Mouse (Mus musculus) limb, embryonic 10.5 days (tissue): ENCODE results near the gene BC061237. TPM values are rescaled to one million over a fixed set of nuclear protein-coding genes. Genes with fewer than 3 reads are reported as not detected.
"Not testable (repeated sequence)": the region's sequence is repeated elsewhere in the genome, so short reads cannot be mapped to it uniquely, and the experiment has no call there.

Source experiments
- DNase-seq: peaks from one replicate; pipeline ENCODE4 v3.0.0-alpha.2; 2017; ENCODE audit warnings: low spot score
- H3K27ac ChIP-seq: fragments of 300-500 bp; sonication (generic); 2 replicates; pipeline ENCODE4 v1.5.1; 2016; ENCODE audit warnings: mild to moderate bottlenecking
- H3K27me3 ChIP-seq: fragments of 300-500 bp; sonication (generic); 2 replicates; pipeline ENCODE4 v1.6.1; 2016; ENCODE audit warnings: low read depth, mild to moderate bottlenecking; ENCODE audit not compliant: poor library complexity, severe bottlenecking
- H3K36me3 ChIP-seq: fragments of 300-500 bp; sonication (generic); 2 replicates; pipeline ENCODE4 v1.6.1; 2016; ENCODE audit warnings: mild to moderate bottlenecking, moderate library complexity
- H3K4me1 ChIP-seq: fragments of 300-500 bp; sonication (generic); 2 replicates; pipeline ENCODE4 v1.6.1; 2016
- H3K4me3 ChIP-seq: fragments of 300-500 bp; sonication (generic); 2 replicates; pipeline ENCODE4 v1.5.1; 2016; ENCODE audit warnings: mild to moderate bottlenecking, moderate library complexity
- H3K9me3 ChIP-seq: fragments of 300-500 bp; sonication (generic); replicated peaks from 2 replicates; pipeline ENCODE4 v1.6.1; 2016; ENCODE audit warnings: mild to moderate bottlenecking
- WGBS: fragments of 180-500 bp; shearing (Covaris S2); methylation state at CpG from one replicate; pipeline ENCODE4 v1.1.7; 2016; 5-methylcytosine and 5-hydroxymethylcytosine counted together
- polyA plus RNA-seq: library from polyadenylated mRNA; unstranded; fragments of >200 nt; fragmentation: Nextera tagmentation; extraction: Ambion mirVana; gene quantifications from 2 replicates; pipeline ENCODE4 v1.2.1, GENCODE M21; 2016

Gene BC061237
- not detected in 2 replicates for polyA plus RNA-seq

DNA sequence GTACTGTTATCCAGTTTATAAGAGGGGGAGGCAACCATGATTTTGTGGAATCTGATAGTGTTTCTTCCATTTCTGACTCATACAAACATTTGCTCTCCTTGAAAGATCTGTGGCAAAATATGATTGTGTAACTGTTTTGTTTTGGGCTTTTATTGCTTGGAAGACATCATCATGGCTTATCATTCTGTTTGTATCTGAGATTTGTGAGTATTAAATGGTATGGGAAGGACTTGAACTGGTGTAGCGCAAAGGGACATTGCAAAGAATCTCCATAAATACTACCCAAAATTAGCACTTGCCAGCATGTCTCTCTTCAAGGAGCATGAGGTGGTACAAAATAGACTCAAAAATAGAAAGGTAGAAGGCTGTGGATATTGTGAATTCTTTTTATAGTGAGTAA lies at the start of gene BC061237:
TSS of gene BC061237 (plus strand) at position 301 of the 400 bp plus-strand sequence.
- H3K27me3 ChIP-seq, H3K27ac ChIP-seq, H3K9me3 ChIP-seq, H3K4me1 ChIP-seq, DNase-seq, H3K36me3 ChIP-seq, H3K4me3 ChIP-seq: not testable (repeated sequence)
- 100% methylated on average over 1 of the region's 1 CpGs for WGBS

DNA sequence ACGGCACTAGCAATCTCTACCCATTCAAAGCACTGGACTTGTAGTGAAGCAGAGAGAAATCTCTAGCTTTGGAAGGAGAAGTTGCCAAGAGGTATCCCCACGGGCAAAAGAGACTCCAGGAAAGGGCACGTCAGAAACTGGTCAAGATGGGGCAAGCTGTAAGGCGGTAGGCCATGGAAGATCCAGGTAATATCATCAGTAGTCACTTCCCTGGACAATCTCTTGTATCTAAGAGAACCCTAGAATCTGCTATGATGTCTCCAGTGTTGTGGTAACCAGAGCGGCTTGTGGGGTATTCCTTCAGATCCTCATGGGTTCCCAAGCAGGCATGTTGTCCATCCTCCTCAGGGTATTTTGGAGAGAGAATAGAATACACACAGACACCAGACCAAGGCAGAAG lies 25.7 kb downstream of the BC061237 start, which contains the start of gene Gm17093:
TSS of gene Gm17093 (plus strand) at position 301 of the 400 bp plus-strand sequence.
- H3K36me3 ChIP-seq, DNase-seq, H3K27me3 ChIP-seq, H3K9me3 ChIP-seq, H3K4me1 ChIP-seq, H3K4me3 ChIP-seq, H3K27ac ChIP-seq: not testable (repeated sequence)
- WGBS = 88% methylated on average over 5 of the region's 5 CpGs

DNA sequence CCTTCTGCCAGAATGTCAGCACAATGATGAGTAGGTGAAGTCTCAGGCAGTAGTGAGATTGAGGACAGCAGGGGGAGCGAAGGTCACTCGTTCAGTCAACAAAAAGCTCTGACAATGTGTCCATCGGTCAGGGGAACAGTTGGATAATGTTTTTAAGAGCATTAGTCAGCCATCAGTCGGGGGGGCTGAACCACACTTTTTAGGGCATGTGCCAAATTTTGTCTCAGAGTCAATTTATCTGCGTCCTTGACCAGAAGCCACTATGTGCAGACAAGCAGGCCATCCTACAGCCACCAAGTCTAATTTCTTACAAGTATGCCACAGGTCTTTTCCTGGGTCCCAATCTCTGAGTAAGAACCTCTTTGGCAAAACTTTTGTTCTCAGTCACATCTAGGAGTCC lies 55.7 kb downstream of the BC061237 start:
- WGBS = 88% methylated on average over 5 of the region's 5 CpGs
- H3K9me3 ChIP-seq, DNase-seq, H3K4me3 ChIP-seq, H3K36me3 ChIP-seq, H3K27ac ChIP-seq, H3K27me3 ChIP-seq, H3K4me1 ChIP-seq: not testable (repeated sequence)

Other genes starting within 250 kb of the BC061237 start
- gene Gm8220, start 206.9 kb upstream of the BC061237 start, polyA plus RNA-seq = not detected in 2 replicates
- not detected in 2 replicates for gene Gm5930, start 153.9 kb upstream of the BC061237 start, polyA plus RNA-seq
- not detected in 2 replicates for gene Gm8229, start 127.1 kb upstream of the BC061237 start, polyA plus RNA-seq
- gene Gm3371, start 81.8 kb upstream of the BC061237 start, polyA plus RNA-seq = not detected in 2 replicates
- not detected in 2 replicates for gene Gm8232, start 58.8 kb upstream of the BC061237 start, polyA plus RNA-seq
- not detected in 2 replicates for gene Gm17093, start 25.8 kb downstream of the BC061237 start, polyA plus RNA-seq
- not detected in 2 replicates for gene Gm8247, start 90.7 kb downstream of the BC061237 start, polyA plus RNA-seq
- not detected in 2 replicates for gene Gm5624, start 135.5 kb downstream of the BC061237 start, polyA plus RNA-seq
- not detected in 2 replicates for gene Gm8257, start 214.0 kb downstream of the BC061237 start, polyA plus RNA-seq